Mouse (Mus musculus) adrenal gland, postnatal 36 days (tissue): ENCODE data around the gene Olfr166. TPM values are rescaled to one million over a fixed set of nuclear protein-coding genes. Genes with fewer than 3 reads are reported as not detected.
"Not testable (repeated sequence)": the region's sequence is repeated elsewhere in the genome, so short reads cannot be mapped to it uniquely, and the experiment has no call there.

Experiments
- DNase-seq, 2 experiments: peaks; one replicate each; pipeline ENCODE4 v3.0.0; 2021; ENCODE audit warnings: mixed read lengths in 1 of 2
- long read RNA-seq, 2 experiments: library from polyadenylated mRNA; stranded (forward); transcript quantifications; one replicate each; pipeline ENCODE4 v2.0.0; 2021; ENCODE audit warnings: borderline sequencing depth in 2 of 2
- total RNA-seq, 2 experiments: library from RNA; stranded (reverse); gene quantifications; 2 replicates each; pipeline ENCODE4 v1.2.3; 2021

Gene Olfr166
- not detected for total RNA-seq
- long read RNA-seq, experiment 1: 0 reads
- long read RNA-seq, experiment 2: 0 reads

- no peak for DNase-seq
These were observed at the start of gene Olfr166 for GRCm38 (mm10) chr16:19483394-19483793. Olfr166 (plus strand) TSS chr16:19483694.

GRCm38 (mm10) chr16:19458741-19459140 lies 24.8 kb upstream of the Olfr166 start:
- DNase-seq: not testable (repeated sequence)

- DNase-seq: no peak
These were observed 19.1 kb upstream of the Olfr166 start for GRCm38 (mm10) chr16:19464365-19464764.

- no peak for DNase-seq
These were observed 38.7 kb downstream of the Olfr166 start, which contains the start of gene Olfr167 for GRCm38 (mm10) chr16:19522166-19522565. Olfr167 (minus strand) TSS chr16:19522266.

GRCm38 (mm10) chr16:19535455-19535854 lies 52.0 kb downstream of the Olfr166 start, which contains the start of gene Olfr168:
Olfr168 (minus strand) TSS chr16:19535555.
- no peak for DNase-seq

Other genes with a start within 250 kb of the Olfr166 start
- not detected for gene Olfr164, start 169.6 kb upstream of the Olfr166 start, total RNA-seq
- not detected for gene Olfr165, start 60.6 kb upstream of the Olfr166 start, total RNA-seq
- gene Olfr167, start 38.6 kb downstream of the Olfr166 start, total RNA-seq: not detected
- gene Olfr168, start 51.9 kb downstream of the Olfr166 start, total RNA-seq: not detected
- not detected for gene Olfr169, start 88.1 kb downstream of the Olfr166 start, total RNA-seq
- not detected for gene Olfr170, start 128.2 kb downstream of the Olfr166 start, total RNA-seq
- gene Olfr171, start 146.2 kb downstream of the Olfr166 start, total RNA-seq: not detected
- under 1 TPM in 1 of 2 experiments, not detected in 1; 0.10 TPM for gene Lamp3, start 222.7 kb downstream of the Olfr166 start, total RNA-seq